10 mouse cellular contexts compared by ENCODE assay signal in genomic region chr5:120793043-120793442, GRCm38 (mm10). TPM values are rescaled to one million over a fixed set of nuclear protein-coding genes. Genes with fewer than 3 reads are reported as not detected.
DNase-seq lines count a peak whose midpoint lies in the region; ATAC-seq lines count a peak whose summit lies in the region.
"Had no signal": no experiment of that assay in that cellular context is flagged by ENCODE, and none has a peak within 500 bp of the region (broad histone marks: within the 10 kb centered on the region; RNA-seq: fewer than 3 reads in every experiment).

No protein-coding gene starts in this region.

- peak; percentile 23 to 47 for DNase-seq in heart, postnatal 14 days
- peak; percentile 61 for DNase-seq in CD4-positive helper T cell, adult 2 months (ENCODE audit: low read depth, low spot score)
- DNase-seq in T-cell, adult 2 months (ENCODE audit: low spot score), result peak; percentile 36
- peak; percentile 54 for DNase-seq in embryo, embryonic 11 days
- DNase-seq in layer of hippocampus, adult 9-10 months (ENCODE audit: low spot score), result peak; percentile 68
- DNase-seq in thymus, postnatal 36 days, result peak; percentile 38 to 47

- no peaks in the 10 kb centered on the region; the same call in 1 of the 2 replicates for H3K9me3 ChIP-seq in heart, embryonic 12.5 days (replicated peaks)
- H3K9me3 ChIP-seq: embryonic facial prominence, embryonic 15.5 days; limb, embryonic 12.5 days had no signal

- intact Hi-C loops in heart, postnatal 14 days (cut with DNase I), result no loop called here

- H3K27ac ChIP-seq in heart, embryonic 12.5 days (ENCODE audit: poor library complexity, severe bottlenecking), result no peak overlapping the region
- H3K27ac ChIP-seq: embryonic facial prominence, embryonic 15.5 days; limb, embryonic 12.5 days had no signal

- H3K4me1 ChIP-seq in heart, embryonic 12.5 days (replicated peaks), result no peaks in the 10 kb centered on the region
- H3K4me1 ChIP-seq: embryonic facial prominence, embryonic 15.5 days; limb, embryonic 12.5 days had no signal

- peaks cover 33% of the 10 kb centered on the region for H3K27me3 ChIP-seq in heart, embryonic 12.5 days (replicated peaks)
- H3K27me3 ChIP-seq: embryonic facial prominence, embryonic 15.5 days had no signal

- WGBS in heart, embryonic 12.5 days, result 31% methylated on average over 2 of the region's 2 CpGs

- no peak overlapping the region for H3K4me3 ChIP-seq in heart, embryonic 12.5 days
- H3K4me3 ChIP-seq: embryonic facial prominence, embryonic 15.5 days; limb, embryonic 12.5 days had no signal

- no peak overlapping the region for H3K4me2 ChIP-seq in heart, embryonic 12.5 days
- H3K4me2 ChIP-seq: embryonic facial prominence, embryonic 15.5 days; limb, embryonic 12.5 days had no signal

- ATAC-seq in heart, embryonic 12.5 days (ENCODE audit: insufficient number of reproducible peaks, low FRiP score), result no peak
- 0 out of 2 replicates have a peak, but pooled peaks have one; percentile 49 for ATAC-seq in monocyte, adult 5-6 weeks (replicated peaks; ENCODE audit: insufficient number of reproducible peaks, low FRiP score, low TSS enrichment, poor library complexity, severe bottlenecking)

- H3K9ac ChIP-seq in heart, embryonic 12.5 days, result no peak overlapping the region
- H3K9ac ChIP-seq: embryonic facial prominence, embryonic 15.5 days; limb, embryonic 12.5 days had no signal

- H3K36me3 ChIP-seq in heart, embryonic 12.5 days, result no peaks in the 10 kb centered on the region
- H3K36me3 ChIP-seq: embryonic facial prominence, embryonic 15.5 days; limb, embryonic 12.5 days had no signal

RNA-seq across cellular contexts. Expression of gene Oas1e, which starts 2.3 kb away (rescaled TPM):
- total RNA-seq in heart, postnatal 14 days (2021), result not detected
- not detected in 2 replicates for polyA plus RNA-seq in heart, embryonic 12.5 days (2016; fragmentation: Nextera tagmentation; extraction: Ambion mirVana)
- not detected in 3 replicates for total RNA-seq in monocyte, adult 5-6 weeks (2017)
- polyA plus RNA-seq: embryonic facial prominence, embryonic 15.5 days; limb, embryonic 12.5 days had no signal

RNA-seq across cellular contexts. Expression of gene Oas3, which starts 15.6 kb away (rescaled TPM):
- under 1 TPM in 1 of 2 experiments, not detected in 1; 0.20 TPM for total RNA-seq in heart, postnatal 14 days (2021)
- 0.33 and 0.36 TPM in 2 replicates for polyA plus RNA-seq in heart, embryonic 12.5 days (2016; fragmentation: Nextera tagmentation; extraction: Ambion mirVana)
- 6.3 to 13.2 TPM (median 8.3 TPM) in 3 replicates for total RNA-seq in monocyte, adult 5-6 weeks (2017)
- polyA plus RNA-seq: limb, embryonic 12.5 days had no signal

RNA-seq across cellular contexts. Expression of gene Oas1c, which starts 19.3 kb away (rescaled TPM):
- total RNA-seq in heart, postnatal 14 days (2021), result under 1 TPM; 0.31 to 0.34 TPM
- polyA plus RNA-seq in heart, embryonic 12.5 days (2016; fragmentation: Nextera tagmentation; extraction: Ambion mirVana), result 0.19 and 0.63 TPM in 2 replicates
- 5.0 to 10.6 TPM (median 7.6 TPM) in 3 replicates for total RNA-seq in monocyte, adult 5-6 weeks (2017)

RNA-seq across cellular contexts. Expression of gene Oas2, which starts 43.4 kb away (rescaled TPM):
- total RNA-seq in heart, postnatal 14 days (2021), result under 1 TPM; 0.26 to 0.37 TPM
- polyA plus RNA-seq in heart, embryonic 12.5 days (2016; fragmentation: Nextera tagmentation; extraction: Ambion mirVana), result 0.08 and 0.11 TPM in 2 replicates
- 2.2 to 8.7 TPM (median 5.3 TPM) in 3 replicates for total RNA-seq in monocyte, adult 5-6 weeks (2017)

RNA-seq across cellular contexts. Expression of gene Oas1f, which starts 54.1 kb away (rescaled TPM):
- total RNA-seq in heart, postnatal 14 days (2021), result not detected
- polyA plus RNA-seq in heart, embryonic 12.5 days (2016; fragmentation: Nextera tagmentation; extraction: Ambion mirVana), result not detected in 2 replicates
- not detected in 3 replicates for total RNA-seq in monocyte, adult 5-6 weeks (2017)
- polyA plus RNA-seq: limb, embryonic 12.5 days had no signal
